Mouse (Mus musculus) gonadal fat pad, adult 2 months (tissue): ENCODE results near the gene Ret. TPM values are rescaled to one million over a fixed set of nuclear protein-coding genes. Genes with fewer than 3 reads are reported as not detected.

ENCODE experiments used
- DNase-seq: peaks from one replicate; pipeline ENCODE4 v3.0.0-alpha.2; 2012; ENCODE audit warnings: low read depth
- polyA plus RNA-seq: library from polyadenylated mRNA; depleted of rRNA; stranded (reverse); fragments of >200 nt; gene quantifications from 2 replicates; pipeline ENCODE4 v1.2.3, GENCODE M21; 2012; rRNA removed

Gene Ret
- polyA plus RNA-seq, 1 experiment, result 15.6 TPM

DNA sequence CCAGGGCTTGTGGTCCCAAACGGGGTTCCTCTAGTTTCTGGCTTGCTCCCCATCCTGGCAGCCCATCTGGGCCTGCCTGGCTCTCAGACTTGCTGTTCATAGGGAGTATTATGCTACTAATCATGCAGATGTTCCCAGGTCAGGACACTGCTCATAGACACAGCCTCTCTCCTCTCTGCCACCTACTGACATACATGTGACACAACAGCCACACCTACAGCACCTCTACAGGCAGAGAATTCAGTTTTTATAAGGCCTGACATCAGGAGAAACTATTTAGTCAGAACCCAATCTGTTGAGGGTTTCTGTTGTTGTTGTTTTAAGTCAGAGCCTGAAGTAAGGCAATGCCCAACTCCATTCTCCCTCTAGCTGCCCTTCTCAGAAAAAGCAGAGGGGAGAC lies 85.7 kb downstream of the Ret start:
- no peak for DNase-seq

Other genes starting within 250 kb of the Ret start
- gene Rasgef1a, start 186.3 kb downstream of the Ret start, polyA plus RNA-seq, result 0.09 and 0.12 TPM in 2 replicates
- gene Csgalnact2, start 58.6 kb downstream of the Ret start, polyA plus RNA-seq, result 4.9 and 5.1 TPM in 2 replicates
- 4.3 and 6.5 TPM in 2 replicates for gene Bms1, start 221.8 kb upstream of the Ret start, polyA plus RNA-seq